Mouse (Mus musculus): Measurements from ENCODE around the gene Gstp2. TPM values are rescaled to one million over a fixed set of nuclear protein-coding genes. Genes with fewer than 3 reads are reported as not detected.

Gstp2 gene
- polyA plus RNA-seq, 1 experiment from 2014 or later, result 1.1 TPM

DNA sequence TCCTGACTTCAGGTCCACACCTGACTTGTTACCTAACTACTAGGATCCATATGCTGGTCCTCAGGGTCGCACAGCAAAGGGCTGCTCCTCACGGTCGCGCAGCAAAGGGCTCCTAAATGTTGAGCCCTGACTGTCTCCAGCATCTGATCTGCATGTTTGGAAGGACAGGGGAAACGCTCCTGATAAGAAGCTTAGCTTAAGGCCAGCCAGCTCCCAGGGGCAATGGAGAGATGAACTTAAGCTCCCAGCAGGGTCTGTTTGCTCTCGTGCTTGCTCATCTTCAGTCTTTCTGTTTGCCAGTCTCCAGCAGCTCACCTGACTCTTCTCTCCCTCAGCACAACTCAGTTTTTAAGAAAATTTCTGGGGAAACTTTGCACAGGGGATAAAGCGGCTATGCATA lies 13.2 kb downstream of the Gstp2 start:
- Histone ChIP-seq H3K4me1 (replicated peaks; ENCODE audit: control insufficient read depth, insufficient read depth, low read length) (peaks cover 9% of the 10 kb centered on the region; the same call in 1 of the 2 replicates), H3K9ac (replicated peaks; ENCODE audit: low read depth, low read length) (no peak overlapping the region), H3K36me3 (ENCODE audit: control insufficient read depth, insufficient read depth) (no peaks in the 10 kb centered on the region), H3K4me3 (replicated peaks; ENCODE audit: low read length) (no peak overlapping the region), H3K4me2 (ENCODE audit: low read length) (no peak overlapping the region), H3K27ac (ENCODE audit: low read length) (no peak overlapping the region), H3K27me3 (replicated peaks; ENCODE audit: control insufficient read depth, insufficient read depth, low read length) (no peaks in the 10 kb centered on the region), H3K9me3 (ENCODE audit: control insufficient read depth, low read length) (no peaks in the 10 kb centered on the region)
- 53% methylated on average over 7 of the region's 7 CpGs for WGBS
- ATAC-seq, result no peak

DNA sequence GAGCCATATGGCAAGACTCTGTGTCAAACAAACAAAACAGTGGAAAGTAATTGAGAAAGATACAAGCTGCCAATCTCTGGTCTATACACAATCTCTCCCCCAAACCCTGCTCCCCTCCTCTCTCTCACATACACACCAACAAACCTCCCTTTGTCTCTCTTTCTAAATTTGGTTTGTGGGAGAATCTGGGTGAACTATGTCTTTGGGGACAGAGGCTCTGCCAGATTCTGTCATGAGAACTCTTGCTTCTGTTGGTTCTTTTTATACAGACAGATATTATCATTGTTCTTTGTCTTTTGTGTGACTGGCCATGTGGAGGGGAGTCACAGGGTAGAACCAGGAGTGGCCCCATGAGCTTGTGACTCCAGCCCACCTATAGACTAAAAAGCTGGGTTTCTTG lies 18.2 kb downstream of the Gstp2 start:
- Histone ChIP-seq H3K4me2 (ENCODE audit: low read length) (no peak overlapping the region), H3K9ac (replicated peaks; ENCODE audit: low read depth, low read length) (no peak overlapping the region), H3K27me3 (replicated peaks; ENCODE audit: control insufficient read depth, insufficient read depth, low read length) (no peaks in the 10 kb centered on the region), H3K27ac (ENCODE audit: low read length) (no peak overlapping the region), H3K36me3 (ENCODE audit: control insufficient read depth, insufficient read depth) (no peaks in the 10 kb centered on the region), H3K4me3 (replicated peaks; ENCODE audit: low read length) (no peak overlapping the region), H3K4me1 (replicated peaks; ENCODE audit: control insufficient read depth, insufficient read depth, low read length) (no peaks in the 10 kb centered on the region), H3K9me3 (ENCODE audit: control insufficient read depth, low read length) (no peaks in the 10 kb centered on the region)
- ATAC-seq, result no peak

DNA sequence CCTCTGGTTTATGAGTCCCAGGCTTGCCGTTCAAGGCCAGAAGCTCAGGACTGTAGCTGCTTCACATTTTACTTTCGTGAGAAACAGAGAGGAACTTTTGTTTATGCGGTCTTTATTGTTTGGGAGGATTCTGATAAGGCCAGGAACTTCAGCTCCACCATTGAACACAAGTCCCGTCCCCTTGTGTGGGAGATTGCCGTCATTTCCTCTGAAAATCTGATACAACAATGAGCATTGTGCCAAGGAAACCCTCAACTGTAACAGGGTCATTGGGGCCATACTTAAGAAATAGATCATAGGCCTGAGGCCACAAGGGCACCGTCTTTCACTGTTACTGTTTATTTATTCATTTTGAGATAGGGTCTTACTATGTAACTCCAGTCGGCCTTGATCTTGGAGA lies 22.6 kb downstream of the Gstp2 start:
- H3K9me3 ChIP-seq (ENCODE audit: control insufficient read depth, low read length), result no peaks in the 10 kb centered on the region
- H3K27me3 ChIP-seq (replicated peaks; ENCODE audit: control insufficient read depth, insufficient read depth, low read length), result no peaks in the 10 kb centered on the region
- peaks cover 5% of the 10 kb centered on the region; the same call in 1 of the 2 replicates for H3K4me1 ChIP-seq (replicated peaks; ENCODE audit: control insufficient read depth, insufficient read depth, low read length)
- no peaks in the 10 kb centered on the region for H3K36me3 ChIP-seq (ENCODE audit: control insufficient read depth, insufficient read depth)
- H3K4me2 ChIP-seq (ENCODE audit: low read length), result no peak overlapping the region
- no peak overlapping the region for H3K4me3 ChIP-seq (replicated peaks; ENCODE audit: low read length)
- 70% methylated on average over 7 of the region's 7 CpGs for WGBS
- no peak overlapping the region for H3K27ac ChIP-seq (ENCODE audit: low read length)
- ATAC-seq, result no peak
- H3K9ac ChIP-seq (replicated peaks; ENCODE audit: low read depth, low read length), result no peak overlapping the region

DNA sequence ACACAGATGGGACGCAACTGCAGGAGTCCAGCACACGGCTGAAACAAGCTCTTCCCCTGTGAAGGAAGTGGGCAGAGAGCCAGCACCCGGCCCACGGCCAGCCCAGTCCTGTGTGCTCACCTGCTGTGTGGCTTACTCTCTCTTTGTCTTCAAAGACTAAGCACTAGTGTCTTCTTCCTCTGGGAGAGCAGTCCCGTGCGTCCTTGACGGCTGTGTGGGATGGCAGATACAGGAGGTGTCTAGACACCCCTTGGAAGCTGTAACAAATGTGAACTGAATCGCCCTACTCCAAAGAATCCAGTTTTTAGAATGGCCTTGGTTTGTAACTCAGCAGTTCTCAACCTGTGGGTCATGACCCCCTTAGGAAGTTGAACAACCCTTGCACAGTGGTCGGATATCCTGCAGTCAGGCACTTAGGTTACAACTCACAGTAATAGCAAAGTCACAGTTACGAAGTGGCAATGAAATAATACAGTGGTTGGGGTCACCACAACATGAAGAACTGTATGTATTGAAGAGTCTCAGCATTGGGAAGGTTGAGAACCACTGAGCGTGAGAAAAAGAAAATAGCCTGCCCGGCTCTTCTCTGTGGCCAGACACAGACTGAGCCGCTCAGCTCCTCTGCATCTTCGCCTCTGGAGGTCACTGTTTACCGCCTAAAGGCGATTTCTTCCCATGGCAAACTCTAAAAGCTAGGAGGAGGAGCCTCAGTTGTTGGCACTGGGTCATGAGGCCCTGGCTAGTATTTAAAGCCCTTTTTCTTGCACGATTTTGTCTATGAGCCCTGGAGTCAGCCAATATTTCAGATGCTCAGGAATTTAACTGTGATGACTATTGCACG lies 26.9 kb downstream of the Gstp2 start:
- no peaks in the 10 kb centered on the region for H3K36me3 ChIP-seq (ENCODE audit: control insufficient read depth, insufficient read depth)
- H3K9ac ChIP-seq (replicated peaks; ENCODE audit: low read depth, low read length), result no peak overlapping the region
- 21% methylated on average over 18 of the region's 18 CpGs for WGBS
- H3K4me2 ChIP-seq (ENCODE audit: low read length), result no peak overlapping the region
- H3K4me3 ChIP-seq (replicated peaks; ENCODE audit: low read length), result no peak overlapping the region
- H3K4me1 ChIP-seq (replicated peaks; ENCODE audit: control insufficient read depth, insufficient read depth, low read length), result peaks cover 5% of the 10 kb centered on the region; the same call in 1 of the 2 replicates
- H3K27me3 ChIP-seq (replicated peaks; ENCODE audit: control insufficient read depth, insufficient read depth, low read length), result no peaks in the 10 kb centered on the region
- H3K9me3 ChIP-seq (ENCODE audit: control insufficient read depth, low read length), result no peaks in the 10 kb centered on the region
- no peak overlapping the region for H3K27ac ChIP-seq (ENCODE audit: low read length)
- peak; percentile 71; the same call in 1 of the 2 replicates for ATAC-seq

DNA sequence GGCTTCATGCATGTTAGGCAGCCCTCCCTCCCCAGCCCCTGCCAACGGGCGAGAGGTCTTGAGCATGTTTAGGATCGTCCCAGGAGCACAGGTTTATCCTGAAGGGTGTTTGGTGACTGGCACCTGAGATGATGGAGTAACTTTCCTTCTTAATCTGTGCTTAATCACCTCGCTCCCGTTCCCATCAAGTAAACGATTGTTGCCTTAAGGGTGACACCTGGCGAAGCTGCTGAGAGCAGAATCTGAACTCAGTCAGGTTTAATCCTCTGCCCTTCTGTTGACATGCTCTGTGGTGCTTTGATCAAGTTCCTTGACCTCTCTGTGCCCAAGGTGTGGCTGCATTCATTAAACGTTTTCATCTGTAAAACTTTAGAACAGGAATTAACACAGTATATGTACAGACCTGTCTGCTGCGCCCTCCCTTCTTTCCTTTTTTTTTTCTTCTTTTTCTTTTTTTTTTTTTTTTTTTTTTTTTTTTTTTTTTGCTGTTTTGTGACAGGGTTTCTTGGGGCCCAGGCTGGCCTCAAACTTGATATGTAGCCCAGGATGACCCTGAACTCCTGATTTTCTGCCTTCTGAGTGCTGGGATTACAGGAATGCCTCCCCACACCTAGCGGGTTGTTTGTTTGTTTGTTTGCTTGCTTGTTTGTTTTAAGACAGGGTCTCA lies 27.8 kb downstream of the Gstp2 start:
- WGBS, result 66% methylated on average over 10 of the region's 10 CpGs
- Histone ChIP-seq H3K4me3 (replicated peaks; ENCODE audit: low read length) (no peak overlapping the region), H3K4me1 (replicated peaks; ENCODE audit: control insufficient read depth, insufficient read depth, low read length) (peaks cover 5% of the 10 kb centered on the region; the same call in 1 of the 2 replicates), H3K9me3 (ENCODE audit: control insufficient read depth, low read length) (no peaks in the 10 kb centered on the region), H3K27me3 (replicated peaks; ENCODE audit: control insufficient read depth, insufficient read depth, low read length) (no peaks in the 10 kb centered on the region), H3K36me3 (ENCODE audit: control insufficient read depth, insufficient read depth) (no peaks in the 10 kb centered on the region), H3K4me2 (ENCODE audit: low read length) (no peak overlapping the region), H3K9ac (replicated peaks; ENCODE audit: low read depth, low read length) (no peak overlapping the region), H3K27ac (ENCODE audit: low read length) (no peak overlapping the region)
- ATAC-seq, result no peak

DNA sequence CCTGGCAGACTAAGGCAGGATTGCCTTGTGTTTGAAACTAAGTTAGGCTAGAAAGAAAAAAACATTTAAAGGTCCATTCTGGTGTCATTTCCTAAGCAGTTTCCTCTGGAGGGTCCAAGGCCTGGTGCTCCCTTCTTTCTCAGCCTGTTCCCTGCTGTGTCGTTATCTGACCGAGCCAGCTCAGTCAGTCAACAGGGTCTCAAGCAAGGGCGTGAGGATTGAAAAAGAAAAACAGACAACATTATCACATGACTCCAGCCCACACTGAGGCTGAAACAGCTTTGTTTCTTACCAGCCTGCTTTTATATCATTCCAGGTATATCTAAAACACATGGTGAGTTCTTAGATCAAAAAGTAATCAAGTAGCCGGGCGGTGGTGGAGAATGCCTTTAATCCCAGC lies 30.2 kb downstream of the Gstp2 start:
- WGBS, result 61% methylated on average over 5 of the region's 5 CpGs
- Histone ChIP-seq H3K4me2 (ENCODE audit: low read length) (no peak overlapping the region), H3K4me3 (replicated peaks; ENCODE audit: low read length) (no peak overlapping the region), H3K36me3 (ENCODE audit: control insufficient read depth, insufficient read depth) (0 out of 2 replicates have a peak, but pooled peaks cover 2% of the 10 kb centered on the region), H3K27ac (ENCODE audit: low read length) (no peak overlapping the region), H3K9ac (replicated peaks; ENCODE audit: low read depth, low read length) (no peak overlapping the region), H3K4me1 (replicated peaks; ENCODE audit: control insufficient read depth, insufficient read depth, low read length) (peaks cover 18% of the 10 kb centered on the region), H3K9me3 (ENCODE audit: control insufficient read depth, low read length) (no peaks in the 10 kb centered on the region), H3K27me3 (replicated peaks; ENCODE audit: control insufficient read depth, insufficient read depth, low read length) (no peaks in the 10 kb centered on the region)
- no peak for ATAC-seq

DNA sequence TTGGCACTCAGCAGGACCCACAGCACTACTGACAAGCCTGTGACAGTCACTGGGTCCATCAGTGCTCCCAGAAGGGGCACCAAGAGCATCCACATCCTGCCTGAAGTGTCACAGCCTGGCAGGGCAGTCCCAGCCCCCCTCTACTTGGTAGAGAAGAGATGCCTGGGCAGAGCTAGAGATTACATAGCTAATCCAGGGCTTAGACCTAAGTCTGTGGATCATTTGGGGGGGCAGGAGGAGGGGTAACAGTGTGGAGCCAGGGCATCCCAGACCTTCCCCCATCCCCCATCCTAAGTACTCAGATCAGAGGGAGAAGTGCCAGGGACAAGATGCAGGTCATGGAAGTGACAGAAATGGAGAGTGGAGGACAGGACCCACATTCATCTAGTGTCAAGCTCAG lies 31.0 kb downstream of the Gstp2 start:
- H3K4me1 ChIP-seq (replicated peaks; ENCODE audit: control insufficient read depth, insufficient read depth, low read length), result peaks cover 18% of the 10 kb centered on the region
- H3K4me2 ChIP-seq (ENCODE audit: low read length), result no peak overlapping the region
- ATAC-seq, result no peak
- no peak overlapping the region for H3K4me3 ChIP-seq (replicated peaks; ENCODE audit: low read length)
- H3K9me3 ChIP-seq (ENCODE audit: control insufficient read depth, low read length), result no peaks in the 10 kb centered on the region
- no peak overlapping the region for H3K9ac ChIP-seq (replicated peaks; ENCODE audit: low read depth, low read length)
- H3K36me3 ChIP-seq (ENCODE audit: control insufficient read depth, insufficient read depth), result 0 out of 2 replicates have a peak, but pooled peaks cover 2% of the 10 kb centered on the region
- no peak overlapping the region for H3K27ac ChIP-seq (ENCODE audit: low read length)
- H3K27me3 ChIP-seq (replicated peaks; ENCODE audit: control insufficient read depth, insufficient read depth, low read length), result no peaks in the 10 kb centered on the region

DNA sequence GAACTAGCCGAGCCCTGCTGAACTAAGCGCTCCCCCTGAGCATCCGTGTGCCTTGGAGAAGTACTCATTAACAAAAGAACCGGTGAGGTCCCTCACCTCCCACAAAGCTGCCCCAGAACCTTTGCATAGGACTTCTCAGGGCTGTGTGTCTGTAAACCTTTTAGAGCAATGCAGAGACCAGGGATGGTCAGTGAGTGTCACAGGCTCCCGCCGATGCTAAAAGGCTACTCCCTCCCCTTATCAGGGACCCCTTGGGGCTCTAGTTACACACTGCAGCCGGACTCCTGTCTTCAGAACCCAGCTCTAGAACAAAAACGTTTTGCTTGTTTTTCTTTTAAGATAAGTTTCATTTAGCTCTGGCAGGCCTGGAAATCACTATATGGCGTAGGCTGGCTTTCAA lies 32.8 kb downstream of the Gstp2 start:
- no peak for ATAC-seq
- Histone ChIP-seq H3K27me3 (replicated peaks; ENCODE audit: control insufficient read depth, insufficient read depth, low read length) (no peaks in the 10 kb centered on the region), H3K4me2 (ENCODE audit: low read length) (peak overlapping the region; percentile 48), H3K9me3 (ENCODE audit: control insufficient read depth, low read length) (no peaks in the 10 kb centered on the region), H3K36me3 (ENCODE audit: control insufficient read depth, insufficient read depth) (peaks cover 5% of the 10 kb centered on the region; the same call in 1 of the 2 replicates), H3K4me1 (replicated peaks; ENCODE audit: control insufficient read depth, insufficient read depth, low read length) (peaks cover 13% of the 10 kb centered on the region), H3K4me3 (replicated peaks; ENCODE audit: low read length) (peak overlapping the region; percentile 85), H3K27ac (ENCODE audit: low read length) (no peak overlapping the region), H3K9ac (replicated peaks; ENCODE audit: low read depth, low read length) (0 out of 2 replicates have a peak overlapping the region, but pooled peaks have one; percentile 15)
- 24% methylated on average over 9 of the region's 9 CpGs for WGBS

DNA sequence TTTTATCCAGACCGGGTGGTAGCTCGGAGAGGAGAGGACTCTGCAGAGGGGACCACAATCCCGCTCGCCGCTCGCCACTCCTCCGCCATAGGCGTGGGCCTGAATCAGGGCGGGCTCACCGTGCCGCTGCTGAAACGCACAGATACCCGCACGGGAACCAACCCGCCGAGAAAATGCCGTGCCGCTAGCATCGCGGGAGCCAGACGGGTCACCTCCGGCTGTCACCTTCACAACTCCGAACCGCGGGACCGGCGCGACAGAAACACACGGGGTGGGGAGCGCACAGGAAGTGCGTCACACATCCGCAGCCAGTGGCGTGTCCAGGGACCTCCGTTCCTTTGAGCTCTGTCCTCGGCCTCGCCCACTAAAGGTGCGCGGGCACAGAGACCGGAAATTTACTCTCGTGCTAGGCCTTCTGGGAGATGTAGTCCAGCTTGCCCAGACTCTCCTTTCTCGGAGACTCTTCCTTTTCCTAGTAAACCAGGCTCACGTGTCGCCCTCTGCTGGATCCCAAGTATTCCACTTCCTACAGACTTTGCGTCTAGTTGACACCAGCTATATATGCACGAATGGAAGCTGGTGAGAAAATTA lies 33.3 kb downstream of the Gstp2 start, which contains the start of gene Ndufv1:
Gene Ndufv1 (minus strand): TSS at position 375 of the 591 bp plus-strand sequence.
- ATAC-seq, result peak; percentile 100
- Histone ChIP-seq H3K4me3 (replicated peaks; ENCODE audit: low read length) (peak within 1 kb of the TSS; percentile 85), H3K4me2 (ENCODE audit: low read length) (peak within 1 kb of the TSS; percentile 78), H3K9me3 (ENCODE audit: control insufficient read depth, low read length) (no peaks in the 10 kb centered on the region), H3K27me3 (replicated peaks; ENCODE audit: control insufficient read depth, insufficient read depth, low read length) (no peaks in the 10 kb centered on the region), H3K27ac (ENCODE audit: low read length) (peak within 1 kb of the TSS; percentile 45), H3K36me3 (ENCODE audit: control insufficient read depth, insufficient read depth) (peaks cover 5% of the 10 kb centered on the region; the same call in 1 of the 2 replicates), H3K9ac (replicated peaks; ENCODE audit: low read depth, low read length) (peak within 1 kb of the TSS; percentile 73), H3K4me1 (replicated peaks; ENCODE audit: control insufficient read depth, insufficient read depth, low read length) (peaks cover 13% of the 10 kb centered on the region)
- WGBS, result under 1% methylated on average over 45 of the region's 45 CpGs

Measured in forebrain, embryonic 16.5 days (tissue).